Mouse (Mus musculus): ENCODE results near the gene Olfr640. TPM values are rescaled to one million over a fixed set of nuclear protein-coding genes. Genes with fewer than 3 reads are reported as not detected.

Olfr640 gene
- not detected in 2 replicates for total RNA-seq (2014; rRNA removed; ENCODE audit: low replicate concordance)
- polyA plus RNA-seq (2015; fragmentation: Nextera tagmentation; extraction: Ambion mirVana): not detected in 2 replicates

- TF ChIP-seq EP300 (IDR thresholded peaks at IDR 0.05; ENCODE audit: low read depth) (no peak), CTCF (IDR thresholded peaks at IDR 0.05; ENCODE audit: low read depth) (no peak)
- Histone ChIP-seq H3K27me3 (ENCODE audit: control insufficient read depth, insufficient read depth, low read length) (no peaks in the 10 kb centered on the region), H3K4me1 (ENCODE audit: control insufficient read depth, insufficient read depth) (no peaks in the 10 kb centered on the region), H3K4me3 (ENCODE audit: low read depth, low read length) (no peak within 1 kb of the TSS), H3K9ac (replicated peaks; ENCODE audit: low read depth, low read length) (no peak within 1 kb of the TSS), H3K4me2 (ENCODE audit: low read depth, low read length) (no peak within 1 kb of the TSS), H3K27ac (ENCODE audit: low read depth) (no peak within 1 kb of the TSS), H3K9me3 (replicated peaks; ENCODE audit: control insufficient read depth, low read length) (no peaks in the 10 kb centered on the region), H3K36me3 (replicated peaks; ENCODE audit: control insufficient read depth, insufficient read depth, low read length) (no peaks in the 10 kb centered on the region)
- DNase-seq (ENCODE audit: low spot score): no peak
- WGBS: 68% methylated on average over 6 of the region's 6 CpGs
- ATAC-seq (ENCODE audit: insufficient read depth, low read depth): no peak
Observed at GRCm38 (mm10) chr7:104025473-104025872, at the start of gene Olfr640. Olfr640 (minus strand) TSS chr7:104025573.

DNA sequence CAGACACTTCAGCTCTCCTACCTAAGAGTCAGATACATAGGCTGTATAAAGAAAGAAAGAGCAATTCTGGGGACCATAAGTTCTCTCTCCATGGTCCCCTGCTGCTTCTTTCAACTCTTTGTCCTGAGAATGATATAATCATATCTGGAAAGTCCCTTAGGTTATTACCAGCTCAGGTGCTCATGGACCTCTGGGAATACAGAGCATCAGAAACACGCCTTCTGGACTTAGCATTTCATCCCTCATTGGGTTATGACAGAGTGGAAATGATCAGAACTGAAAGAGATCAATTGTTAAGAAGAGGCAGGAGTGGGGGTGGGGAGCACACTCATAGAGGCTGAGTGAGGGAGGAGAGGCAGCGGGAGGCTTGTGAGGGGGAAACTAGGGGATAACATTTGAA, 46.4 kb upstream of the Olfr640 start, which contains the start of gene Olfr644:
Gene Olfr644, minus strand, starts transcription at position 101 of the 400 bp plus-strand sequence.
- Histone ChIP-seq H3K4me2 (ENCODE audit: low read depth, low read length) (no peak within 1 kb of the TSS), H3K9me3 (replicated peaks; ENCODE audit: control insufficient read depth, low read length) (no peaks in the 10 kb centered on the region), H3K4me1 (ENCODE audit: control insufficient read depth, insufficient read depth) (no peaks in the 10 kb centered on the region), H3K27me3 (ENCODE audit: control insufficient read depth, insufficient read depth, low read length) (no peaks in the 10 kb centered on the region), H3K27ac (ENCODE audit: low read depth) (no peak within 1 kb of the TSS), H3K9ac (replicated peaks; ENCODE audit: low read depth, low read length) (no peak within 1 kb of the TSS), H3K36me3 (replicated peaks; ENCODE audit: control insufficient read depth, insufficient read depth, low read length) (no peaks in the 10 kb centered on the region), H3K4me3 (ENCODE audit: low read depth, low read length) (no peak within 1 kb of the TSS)
- ATAC-seq (ENCODE audit: insufficient read depth, low read depth): no peak
- TF ChIP-seq CTCF (IDR thresholded peaks at IDR 0.05; ENCODE audit: low read depth) (no peak), EP300 (IDR thresholded peaks at IDR 0.05; ENCODE audit: low read depth) (no peak)
- 55% methylated on average over 2 of the region's 2 CpGs for WGBS
- no peak for DNase-seq (ENCODE audit: low spot score)

GRCm38 (mm10) chr7:104061345-104061744, 36.0 kb upstream of the Olfr640 start, which contains the start of gene 4930516K23Rik:
4930516K23Rik (minus strand) TSS chr7:104061445.
- Histone ChIP-seq H3K4me1 (ENCODE audit: control insufficient read depth, insufficient read depth) (no peaks in the 10 kb centered on the region), H3K4me3 (ENCODE audit: low read depth, low read length) (no peak within 1 kb of the TSS), H3K9me3 (replicated peaks; ENCODE audit: control insufficient read depth, low read length) (no peaks in the 10 kb centered on the region), H3K4me2 (ENCODE audit: low read depth, low read length) (no peak within 1 kb of the TSS), H3K27ac (ENCODE audit: low read depth) (no peak within 1 kb of the TSS), H3K36me3 (replicated peaks; ENCODE audit: control insufficient read depth, insufficient read depth, low read length) (no peaks in the 10 kb centered on the region), H3K9ac (replicated peaks; ENCODE audit: low read depth, low read length) (no peak within 1 kb of the TSS), H3K27me3 (ENCODE audit: control insufficient read depth, insufficient read depth, low read length) (no peaks in the 10 kb centered on the region)
- 36% methylated on average over 2 of the region's 2 CpGs for WGBS
- ATAC-seq (ENCODE audit: insufficient read depth, low read depth) (no peak), DNase-seq (ENCODE audit: low spot score) (no peak)
- no peak for TF ChIP-seq EP300 (IDR thresholded peaks at IDR 0.05; ENCODE audit: low read depth)

GRCm38 (mm10) chr7:104059215-104059614, 33.8 kb upstream of the Olfr640 start:
- TF ChIP-seq EP300 (IDR thresholded peaks at IDR 0.05; ENCODE audit: low read depth) (no peak), CTCF (IDR thresholded peaks at IDR 0.05; ENCODE audit: low read depth) (no peak)
- Histone ChIP-seq H3K36me3 (replicated peaks; ENCODE audit: control insufficient read depth, insufficient read depth, low read length) (no peaks in the 10 kb centered on the region), H3K4me3 (ENCODE audit: low read depth, low read length) (no peak overlapping the region), H3K4me1 (ENCODE audit: control insufficient read depth, insufficient read depth) (no peaks in the 10 kb centered on the region), H3K9ac (replicated peaks; ENCODE audit: low read depth, low read length) (no peak overlapping the region), H3K27ac (ENCODE audit: low read depth) (no peak overlapping the region), H3K9me3 (replicated peaks; ENCODE audit: control insufficient read depth, low read length) (no peaks in the 10 kb centered on the region), H3K4me2 (ENCODE audit: low read depth, low read length) (no peak overlapping the region), H3K27me3 (ENCODE audit: control insufficient read depth, insufficient read depth, low read length) (no peaks in the 10 kb centered on the region)
- 77% methylated on average over 1 of the region's 1 CpGs for WGBS
- DNase-seq (ENCODE audit: low spot score): no peak
- ATAC-seq (ENCODE audit: insufficient read depth, low read depth): no peak

DNA sequence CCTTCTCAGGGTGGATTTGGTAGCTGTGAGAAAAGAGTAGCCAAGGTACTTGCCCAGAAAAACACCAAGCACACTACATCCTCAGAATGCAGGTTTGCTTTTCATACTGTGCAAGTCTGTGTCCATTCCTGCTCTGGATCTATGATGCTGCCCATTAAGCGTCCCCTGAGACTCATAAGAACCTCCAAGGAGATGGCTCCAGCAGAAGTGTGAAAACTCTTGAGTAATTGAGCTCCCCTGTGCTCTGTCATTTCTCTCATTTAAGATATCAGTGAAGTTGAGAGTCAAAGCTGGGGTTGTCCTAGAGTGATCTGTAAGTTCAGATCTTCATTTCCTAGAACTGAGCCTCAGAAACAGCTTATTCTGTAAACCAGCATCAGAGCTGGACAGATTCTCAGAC, 27.2 kb upstream of the Olfr640 start, which contains the start of gene Olfr642:
Gene Olfr642, minus strand, starts transcription at position 101 of the 400 bp plus-strand sequence.
- H3K9ac ChIP-seq (replicated peaks; ENCODE audit: low read depth, low read length): no peak within 1 kb of the TSS
- ATAC-seq (ENCODE audit: insufficient read depth, low read depth): no peak
- no peaks in the 10 kb centered on the region for H3K9me3 ChIP-seq (replicated peaks; ENCODE audit: control insufficient read depth, low read length)
- no peak within 1 kb of the TSS for H3K4me3 ChIP-seq (ENCODE audit: low read depth, low read length)
- no peaks in the 10 kb centered on the region for H3K4me1 ChIP-seq (ENCODE audit: control insufficient read depth, insufficient read depth)
- no peak within 1 kb of the TSS for H3K27ac ChIP-seq (ENCODE audit: low read depth)
- no peaks in the 10 kb centered on the region for H3K27me3 ChIP-seq (ENCODE audit: control insufficient read depth, insufficient read depth, low read length)
- WGBS: 42% methylated on average over 1 of the region's 1 CpGs
- no peak for DNase-seq (ENCODE audit: low spot score)
- TF ChIP-seq CTCF (IDR thresholded peaks at IDR 0.05; ENCODE audit: low read depth) (no peak), EP300 (IDR thresholded peaks at IDR 0.05; ENCODE audit: low read depth) (no peak)
- H3K36me3 ChIP-seq (replicated peaks; ENCODE audit: control insufficient read depth, insufficient read depth, low read length): no peaks in the 10 kb centered on the region
- H3K4me2 ChIP-seq (ENCODE audit: low read depth, low read length): no peak within 1 kb of the TSS

DNA sequence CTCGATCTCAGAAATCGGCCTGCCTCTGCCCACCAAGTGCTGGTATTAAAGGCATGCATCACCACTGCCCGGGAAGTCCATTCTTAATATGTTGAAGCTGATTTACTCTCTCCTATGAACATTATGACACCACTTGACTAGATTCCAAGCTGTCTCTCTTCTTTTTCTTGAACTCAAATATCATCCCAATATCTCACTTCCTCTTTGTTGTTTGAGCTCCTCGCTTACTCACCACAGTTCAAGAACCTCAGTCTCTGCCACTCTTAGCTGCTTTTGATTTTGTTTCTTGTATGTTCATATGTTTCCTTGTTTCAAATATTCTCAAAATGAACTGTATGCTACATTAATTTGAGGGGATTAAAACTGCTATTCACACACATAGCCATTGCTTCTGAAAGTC, 25.4 kb upstream of the Olfr640 start:
- DNase-seq (ENCODE audit: low spot score) (no peak), ATAC-seq (ENCODE audit: insufficient read depth, low read depth) (no peak)
- WGBS: 70% methylated on average over 4 of the region's 4 CpGs
- Histone ChIP-seq H3K4me2 (ENCODE audit: low read depth, low read length) (no peak overlapping the region), H3K4me3 (ENCODE audit: low read depth, low read length) (no peak overlapping the region), H3K27ac (ENCODE audit: low read depth) (no peak overlapping the region), H3K9ac (replicated peaks; ENCODE audit: low read depth, low read length) (no peak overlapping the region), H3K27me3 (ENCODE audit: control insufficient read depth, insufficient read depth, low read length) (no peaks in the 10 kb centered on the region), H3K36me3 (replicated peaks; ENCODE audit: control insufficient read depth, insufficient read depth, low read length) (no peaks in the 10 kb centered on the region), H3K9me3 (replicated peaks; ENCODE audit: control insufficient read depth, low read length) (no peaks in the 10 kb centered on the region), H3K4me1 (ENCODE audit: control insufficient read depth, insufficient read depth) (no peaks in the 10 kb centered on the region)
- TF ChIP-seq EP300 (IDR thresholded peaks at IDR 0.05; ENCODE audit: low read depth) (no peak), CTCF (IDR thresholded peaks at IDR 0.05; ENCODE audit: low read depth) (no peak)
